Mouse (Mus musculus) stomach, postnatal 0 days (tissue): ENCODE data around the gene Senp7. TPM values are rescaled to one million over a fixed set of nuclear protein-coding genes. Genes with fewer than 3 reads are reported as not detected.
A peak's percentile ranks its signal among the peaks of the same experiment; 100 is the strongest.

ENCODE experiments used
- ATAC-seq: fragments of 200-750 bp; cut with Nextera tagmentation; 2 replicates; pipeline ENCODE4 v1.8.0; 2017; ENCODE audit not compliant: low FRiP score, low TSS enrichment
- DNase-seq: peaks from one replicate; pipeline ENCODE4 v3.0.0-alpha.2; 2016; ENCODE audit warnings: low spot score
- H3K27ac ChIP-seq: fragments of 300-500 bp; sonication (generic); replicated peaks from 2 replicates; pipeline ENCODE4 v1.5.1; 2014; ENCODE audit warnings: mild to moderate bottlenecking, control low read depth
- H3K27me3 ChIP-seq: fragments of 300-500 bp; sonication (generic); 2 replicates; pipeline ENCODE4 v1.6.1; 2014; ENCODE audit warnings: low read length; ENCODE audit not compliant: control insufficient read depth, insufficient read depth
- H3K36me3 ChIP-seq: fragments of 300-500 bp; sonication (generic); 2 replicates; pipeline ENCODE4 v1.6.1; 2014; ENCODE audit warnings: low read length, mixed read lengths; ENCODE audit not compliant: control insufficient read depth, insufficient read depth
- H3K4me1 ChIP-seq: fragments of 300-500 bp; sonication (generic); replicated peaks from 2 replicates; pipeline ENCODE4 v1.6.1; 2014; ENCODE audit warnings: antibody characterized with exemption; ENCODE audit not compliant: control insufficient read depth, insufficient read depth
- H3K4me2 ChIP-seq: fragments of 300-500 bp; sonication (generic); replicated peaks from 2 replicates; pipeline ENCODE4 v1.6.1; 2014; ENCODE audit warnings: low read depth, mild to moderate bottlenecking, control low read depth, moderate library complexity
- H3K4me3 ChIP-seq: fragments of 300-500 bp; sonication (generic); 2 replicates; pipeline ENCODE4 v1.5.1; 2014; ENCODE audit warnings: low read depth, low read length, control low read depth
- H3K9ac ChIP-seq: fragments of 300-500 bp; sonication (generic); 2 replicates; pipeline ENCODE4 v1.6.1; 2014; ENCODE audit warnings: mild to moderate bottlenecking, low read length, control low read depth, mixed read lengths
- H3K9me3 ChIP-seq: fragments of 300-500 bp; sonication (generic); 2 replicates; pipeline ENCODE4 v1.6.1; 2016; ENCODE audit warnings: low read length; ENCODE audit not compliant: control insufficient read depth
- CTCF ChIP-seq: IDR thresholded peaks from 2 replicates; pipeline ENCODE4 v1.5.1; 2016; ENCODE audit warnings: antibody characterized with exemption, low read depth, mild to moderate bottlenecking, moderate library complexity
- EP300 ChIP-seq: optimal IDR thresholded peaks from 2 replicates; pipeline ENCODE3; 2016; ENCODE audit warnings: antibody characterized with exemption
- WGBS: fragments of 180-500 bp; shearing (Covaris S2); extraction: QIAGEN DNeasy Blood & Tissue Kit; methylation state at CpG from one replicate; pipeline ENCODE4 v1.1.7; 2014; 5-methylcytosine and 5-hydroxymethylcytosine counted together
- microRNA-seq: library from miRNA; unstranded; fragments of <30 nt; microRNA quantifications from one replicate; pipeline ENCODE4, GENCODE M21; 2016
- polyA plus RNA-seq: library from polyadenylated mRNA; unstranded; fragments of >200 nt; fragmentation: Nextera tagmentation; extraction: Ambion mirVana; gene quantifications from 2 replicates; pipeline ENCODE4 v1.2.1, GENCODE M21; 2015

The Senp7 gene
- polyA plus RNA-seq, 1 experiment from 2014 or later, result 12.6 TPM

GRCm38 (mm10) chr16:56204051-56204450 lies 155.9 kb downstream of the Senp7 start, which contains the start of gene Impg2:
Impg2 (plus strand) TSS chr16:56204313.
- DNase-seq (no peak), ATAC-seq (no peak)
- Histone ChIP-seq H3K9me3 (no peaks in the 10 kb centered on the region), H3K4me1 (no peaks in the 10 kb centered on the region), H3K4me2 (no peak within 1 kb of the TSS), H3K9ac (no peak within 1 kb of the TSS), H3K4me3 (no peak within 1 kb of the TSS), H3K27me3 (no peaks in the 10 kb centered on the region), H3K27ac (no peak within 1 kb of the TSS), H3K36me3 (no peaks in the 10 kb centered on the region)
- TF ChIP-seq EP300 (no peak), CTCF (no peak)
- 49% methylated on average over 6 of the region's 6 CpGs for WGBS

- Histone ChIP-seq H3K9ac (no peak overlapping the region), H3K27me3 (no peaks in the 10 kb centered on the region), H3K4me2 (no peak overlapping the region), H3K4me1 (no peaks in the 10 kb centered on the region), H3K36me3 (no peaks in the 10 kb centered on the region), H3K9me3 (no peaks in the 10 kb centered on the region), H3K27ac (no peak overlapping the region), H3K4me3 (no peak overlapping the region)
- no peak for DNase-seq
- no peak for ATAC-seq
- WGBS, result 53% methylated on average over 3 of the region's 3 CpGs
- no peak for TF ChIP-seq EP300
- TF ChIP-seq CTCF, result no peak
These were observed 164.6 kb downstream of the Senp7 start for GRCm38 (mm10) chr16:56212740-56213139.

GRCm38 (mm10) chr16:56227686-56228085 lies 179.5 kb downstream of the Senp7 start:
- no peak for TF ChIP-seq CTCF
- TF ChIP-seq EP300, result no peak
- Histone ChIP-seq H3K9ac (no peak overlapping the region), H3K9me3 (no peaks in the 10 kb centered on the region), H3K27me3 (no peaks in the 10 kb centered on the region), H3K4me1 (no peaks in the 10 kb centered on the region), H3K27ac (no peak overlapping the region), H3K4me2 (no peak overlapping the region), H3K4me3 (no peak overlapping the region), H3K36me3 (no peaks in the 10 kb centered on the region)
- DNase-seq, result no peak
- no peak for ATAC-seq

GRCm38 (mm10) chr16:56229455-56229854 lies 181.3 kb downstream of the Senp7 start:
- no peak overlapping the region for H3K4me3 ChIP-seq
- no peak overlapping the region for H3K9ac ChIP-seq
- DNase-seq, result no peak
- no peaks in the 10 kb centered on the region for H3K27me3 ChIP-seq
- ATAC-seq, result peak; percentile 26; the same call in 1 of the 2 replicates
- no peaks in the 10 kb centered on the region for H3K36me3 ChIP-seq
- 22% methylated on average over 2 of the region's 2 CpGs for WGBS
- no peaks in the 10 kb centered on the region for H3K9me3 ChIP-seq
- no peak overlapping the region for H3K4me2 ChIP-seq
- TF ChIP-seq CTCF, result no peak
- H3K4me1 ChIP-seq, result no peaks in the 10 kb centered on the region
- no peak overlapping the region for H3K27ac ChIP-seq

GRCm38 (mm10) chr16:56231300-56231699 lies 183.2 kb downstream of the Senp7 start:
- Histone ChIP-seq H3K9me3 (no peaks in the 10 kb centered on the region), H3K4me3 (no peak overlapping the region), H3K4me2 (no peak overlapping the region), H3K9ac (no peak overlapping the region), H3K27ac (no peak overlapping the region), H3K36me3 (no peaks in the 10 kb centered on the region), H3K27me3 (no peaks in the 10 kb centered on the region), H3K4me1 (no peaks in the 10 kb centered on the region)
- TF ChIP-seq CTCF (peak; percentile 57), EP300 (no peak)
- whole genome bisulfite sequencing, result 53% methylated on average over 10 of the region's 10 CpGs
- ATAC-seq (no peak), DNase-seq (no peak)

GRCm38 (mm10) chr16:56232736-56233135 lies 184.6 kb downstream of the Senp7 start:
- WGBS, result 56% methylated on average over 10 of the region's 10 CpGs
- Histone ChIP-seq H3K4me1 (no peaks in the 10 kb centered on the region), H3K27ac (no peak overlapping the region), H3K9me3 (no peaks in the 10 kb centered on the region), H3K4me3 (no peak overlapping the region), H3K4me2 (no peak overlapping the region), H3K27me3 (no peaks in the 10 kb centered on the region), H3K9ac (no peak overlapping the region), H3K36me3 (no peaks in the 10 kb centered on the region)
- DNase-seq (no peak), ATAC-seq (no peak)
- TF ChIP-seq CTCF, result no peak
- no peak for TF ChIP-seq EP300

Small RNA genes within 50 kb of the gene (microRNA-seq; reads per million reads assigned to microRNA genes)
- not detected for gene Gm24047

Other genes starting within 250 kb of the Senp7 start
- 9.0 and 9.1 TPM in 2 replicates for gene Nfkbiz, start 209.4 kb upstream of the Senp7 start, polyA plus RNA-seq
- 0.11 and 0.16 TPM in 2 replicates for gene Nxpe3, start 153.1 kb upstream of the Senp7 start, polyA plus RNA-seq
- gene Cep97, start 113.5 kb upstream of the Senp7 start, polyA plus RNA-seq, result 1.9 and 2.6 TPM in 2 replicates
- 760 and 770 TPM in 2 replicates for gene Rpl24, start 82.1 kb upstream of the Senp7 start, polyA plus RNA-seq
- gene Zbtb11, start 74.5 kb upstream of the Senp7 start, polyA plus RNA-seq, result 6.8 and 7.3 TPM in 2 replicates
- 122 and 128 TPM in 2 replicates for gene Pcnp, start 18.6 kb upstream of the Senp7 start, polyA plus RNA-seq
- 16.2 and 17.6 TPM in 2 replicates for gene Trmt10c, start 10.5 kb upstream of the Senp7 start, polyA plus RNA-seq
- 0.13 and 0.40 TPM in 2 replicates for gene Impg2, start 156.0 kb downstream of the Senp7 start, polyA plus RNA-seq